Comparison of ENCODE assay signal across 9 mouse cellular contexts in the genomic region with DNA sequence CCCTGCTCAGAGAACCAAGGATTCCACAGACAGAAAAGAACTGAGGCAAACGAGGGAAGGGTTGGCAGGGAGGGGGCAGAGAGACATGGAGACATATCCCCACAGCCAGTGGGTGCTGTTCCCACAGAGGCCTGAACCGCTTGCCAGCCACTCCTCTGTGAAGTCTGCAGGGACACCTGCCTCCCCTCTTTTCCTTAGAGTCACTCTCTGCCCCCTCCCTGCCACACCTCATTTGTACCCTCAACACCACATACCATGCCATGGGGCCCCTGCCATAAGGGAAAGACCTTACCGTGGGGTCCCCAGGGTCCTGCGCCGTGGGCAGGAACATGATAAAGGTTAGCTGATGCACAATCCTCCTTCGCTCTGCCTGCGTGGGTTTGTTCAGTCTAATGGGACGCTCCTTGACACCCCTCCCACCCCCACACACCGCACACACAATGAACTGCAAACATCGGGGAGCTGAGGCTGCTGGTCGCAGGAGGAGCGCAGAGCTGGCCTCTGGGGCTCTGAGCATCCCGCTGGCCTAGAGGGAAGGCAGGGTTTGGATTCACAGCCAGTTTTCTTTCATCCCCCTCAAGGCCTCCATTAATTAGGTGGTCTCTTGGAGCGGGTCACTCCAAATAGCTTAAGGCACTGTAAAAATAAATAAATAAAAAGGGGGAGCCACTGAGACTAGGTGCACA. TPM values are rescaled to one million over a fixed set of nuclear protein-coding genes. Genes with fewer than 3 reads are reported as not detected.
DNase-seq lines count a peak whose midpoint lies in the region; ATAC-seq and TF ChIP-seq lines count a peak whose summit lies in the region.
"Had no signal": no experiment of that assay in that cellular context is flagged by ENCODE, and none has a peak within 500 bp of the region (broad histone marks: within the 10 kb centered on the region; RNA-seq: fewer than 3 reads in every experiment).

No protein-coding gene starts in this region.

- peak overlapping the region; percentile 33 for H3K4me2 ChIP-seq in liver, embryonic 11.5 days
- H3K4me2 ChIP-seq in liver, postnatal 0 days (ENCODE audit: low read depth, low read length): no peak overlapping the region
- no peak overlapping the region for H3K4me2 ChIP-seq in intestine, postnatal 0 days (replicated peaks; ENCODE audit: low read depth)
- H3K4me2 ChIP-seq in lung, postnatal 0 days (replicated peaks; ENCODE audit: low read depth, low read length): no peak overlapping the region

- DNase-seq in cerebellum, adult 9-11 months: peak; percentile 50
- DNase-seq in cerebellum, adult 9-10 months: no peak
- no peak for DNase-seq in liver, embryonic 11.5 days (ENCODE audit: low spot score)
- DNase-seq in liver, postnatal 0 days: no peak
- peak; percentile 49 for DNase-seq in retina, postnatal 1 day
- DNase-seq in thymus, adult 2 months: no peak
- no peak for DNase-seq in lung, postnatal 0 days (ENCODE audit: low spot score)

- H3K4me3 ChIP-seq in liver, embryonic 11.5 days (ENCODE audit: low read depth, low read length): no peak overlapping the region
- no peak overlapping the region for H3K4me3 ChIP-seq in liver, postnatal 0 days (ENCODE audit: low read depth, low read length)
- no peak overlapping the region for H3K4me3 ChIP-seq in intestine, postnatal 0 days (ENCODE audit: low read depth, low read length)
- no peak overlapping the region for H3K4me3 ChIP-seq in thymus, adult 2 months (ENCODE audit: control insufficient read depth, insufficient read depth, low read length)
- no peak overlapping the region for H3K4me3 ChIP-seq in lung, postnatal 0 days (ENCODE audit: low read depth, low read length)

- H3K9ac ChIP-seq in liver, embryonic 11.5 days (ENCODE audit: low read depth, low read length): no peak overlapping the region
- H3K9ac ChIP-seq in liver, postnatal 0 days (replicated peaks): no peak overlapping the region
- H3K9ac ChIP-seq in intestine, postnatal 0 days (ENCODE audit: low read depth, low read length): no peak overlapping the region
- no peak overlapping the region for H3K9ac ChIP-seq in lung, postnatal 0 days (replicated peaks; ENCODE audit: low read depth)

- H3K4me1 ChIP-seq in liver, embryonic 11.5 days (replicated peaks; ENCODE audit: control insufficient read depth, insufficient read depth, low read length): peaks cover 30% of the 10 kb centered on the region
- peaks cover 22% of the 10 kb centered on the region for H3K4me1 ChIP-seq in liver, postnatal 0 days (ENCODE audit: insufficient read depth)
- 0 out of 2 replicates have a peak, but pooled peaks cover 3% of the 10 kb centered on the region for H3K4me1 ChIP-seq in intestine, postnatal 0 days (replicated peaks; ENCODE audit: control insufficient read depth, insufficient read depth, low read length)
- no peaks in the 10 kb centered on the region for H3K4me1 ChIP-seq in thymus, adult 2 months (replicated peaks; ENCODE audit: control insufficient read depth, insufficient read depth, low read length)
- peaks cover 18% of the 10 kb centered on the region; the same call in 1 of the 2 replicates for H3K4me1 ChIP-seq in lung, postnatal 0 days (ENCODE audit: insufficient read depth, low read depth, low read length)

- H3K36me3 ChIP-seq in liver, embryonic 11.5 days (ENCODE audit: control insufficient read depth, insufficient read depth, low read length): no peaks in the 10 kb centered on the region
- H3K36me3 ChIP-seq in liver, postnatal 0 days (replicated peaks; ENCODE audit: insufficient read depth, low read length): no peaks in the 10 kb centered on the region
- no peaks in the 10 kb centered on the region for H3K36me3 ChIP-seq in intestine, postnatal 0 days (ENCODE audit: control insufficient read depth, insufficient read depth)
- no peaks in the 10 kb centered on the region for H3K36me3 ChIP-seq in thymus, adult 2 months (ENCODE audit: control insufficient read depth, insufficient read depth, low read length)
- no peaks in the 10 kb centered on the region for H3K36me3 ChIP-seq in lung, postnatal 0 days (ENCODE audit: insufficient read depth, low read length)

- H3K27ac ChIP-seq in liver, embryonic 11.5 days (ENCODE audit: low read depth, low read length): no peak overlapping the region
- H3K27ac ChIP-seq in liver, postnatal 0 days (ENCODE audit: low read depth): no peak overlapping the region
- no peak overlapping the region for H3K27ac ChIP-seq in intestine, postnatal 0 days (ENCODE audit: low read depth, low read length)
- no peak overlapping the region for H3K27ac ChIP-seq in thymus, adult 2 months (ENCODE audit: control insufficient read depth, insufficient read depth, low read length)
- no peak overlapping the region for H3K27ac ChIP-seq in lung, postnatal 0 days (ENCODE audit: low read length)

- no peak for TF ChIP-seq POLR2A in thymus, adult 2 months (IDR thresholded peaks at IDR 0.05; ENCODE audit: control insufficient read depth, extremely low read depth, insufficient read depth, low read length, poor library complexity)

- ATAC-seq in liver, embryonic 11.5 days (replicated peaks; ENCODE audit: low FRiP score): no peak
- ATAC-seq in liver, postnatal 0 days: no peak
- ATAC-seq in intestine, postnatal 0 days: no peak
- ATAC-seq in lung, postnatal 0 days: no peak

- H3K9me3 ChIP-seq in liver, embryonic 11.5 days (ENCODE audit: control insufficient read depth, low read length): no peaks in the 10 kb centered on the region
- no peaks in the 10 kb centered on the region for H3K9me3 ChIP-seq in liver, postnatal 0 days (ENCODE audit: low read length)
- H3K9me3 ChIP-seq in intestine, postnatal 0 days (ENCODE audit: control insufficient read depth): no peaks in the 10 kb centered on the region
- H3K9me3 ChIP-seq in lung, postnatal 0 days (ENCODE audit: low read length): no peaks in the 10 kb centered on the region

- 33% methylated on average over 14 of the region's 14 CpGs for WGBS in liver, embryonic 11.5 days
- 53% methylated on average over 14 of the region's 14 CpGs for WGBS in liver, postnatal 0 days (ENCODE audit: insufficient replicate concordance)
- WGBS in intestine, postnatal 0 days: 48% methylated on average over 14 of the region's 14 CpGs
- WGBS in thymus, adult 2 months: 84% methylated on average over 14 of the region's 14 CpGs
- WGBS in lung, postnatal 0 days: 25% methylated on average over 14 of the region's 14 CpGs

- peaks cover 86% of the 10 kb centered on the region for H3K27me3 ChIP-seq in liver, embryonic 11.5 days (replicated peaks; ENCODE audit: control insufficient read depth, insufficient read depth, low read length)
- H3K27me3 ChIP-seq in liver, postnatal 0 days (ENCODE audit: insufficient read depth, low read length): peaks cover 65% of the 10 kb centered on the region
- peaks cover 4% of the 10 kb centered on the region for H3K27me3 ChIP-seq in intestine, postnatal 0 days (replicated peaks; ENCODE audit: control insufficient read depth, insufficient read depth, low read length)
- H3K27me3 ChIP-seq in thymus, adult 2 months (ENCODE audit: control insufficient read depth, insufficient read depth, low read length): peaks cover 28% of the 10 kb centered on the region
- no peaks in the 10 kb centered on the region for H3K27me3 ChIP-seq in lung, postnatal 0 days (replicated peaks; ENCODE audit: insufficient read depth, low read length)

- no peak for TF ChIP-seq EP300 in liver, postnatal 0 days (IDR thresholded peaks at IDR 0.05; ENCODE audit: low read depth)
- no peak for TF ChIP-seq EP300 in lung, postnatal 0 days (IDR thresholded peaks at IDR 0.05)

- TF ChIP-seq CTCF in liver, postnatal 0 days (IDR thresholded peaks at IDR 0.05; ENCODE audit: low read depth): no peak
- TF ChIP-seq CTCF in intestine, postnatal 0 days (IDR thresholded peaks at IDR 0.05; ENCODE audit: low read depth): peak; percentile 15; the same call in 1 of the 2 replicates
- no peak for TF ChIP-seq CTCF in thymus, adult 2 months (IDR thresholded peaks at IDR 0.05; ENCODE audit: borderline replicate concordance, control insufficient read depth, extremely low read depth, insufficient read depth, low read length, poor library complexity)
- no peak for TF ChIP-seq CTCF in lung, postnatal 0 days (IDR thresholded peaks at IDR 0.05)

RNA-seq across cellular contexts. Expression of a gene that starts 18.1 kb away (rescaled TPM):
- polyA plus RNA-seq in liver, embryonic 11.5 days (2014; fragmentation: Nextera tagmentation; extraction: Ambion mirVana): 13.6 and 15.2 TPM in 2 replicates
- 0.80 and 0.84 TPM in 2 replicates for polyA plus RNA-seq in liver, postnatal 0 days (2015; fragmentation: Nextera tagmentation; extraction: Ambion mirVana)
- 6.6 and 6.8 TPM in 2 replicates for polyA plus RNA-seq in intestine, postnatal 0 days (2015; fragmentation: Nextera tagmentation; extraction: Ambion mirVana)
- polyA plus RNA-seq in thymus, adult 2 months (2012; rRNA removed): 3.7 and 6.1 TPM in 2 replicates
- polyA plus RNA-seq in lung, postnatal 0 days (2015; fragmentation: Nextera tagmentation; extraction: Ambion mirVana): 8.0 and 12.1 TPM in 2 replicates

RNA-seq across cellular contexts. Expression of a gene that starts 19.6 kb away (rescaled TPM):
- 14.6 TPM in 2 replicates for polyA plus RNA-seq in liver, embryonic 11.5 days (2014; fragmentation: Nextera tagmentation; extraction: Ambion mirVana)
- 13.8 and 15.9 TPM in 2 replicates for polyA plus RNA-seq in liver, postnatal 0 days (2015; fragmentation: Nextera tagmentation; extraction: Ambion mirVana)
- polyA plus RNA-seq in intestine, postnatal 0 days (2015; fragmentation: Nextera tagmentation; extraction: Ambion mirVana): 23.5 and 24.4 TPM in 2 replicates
- 53.5 and 55.5 TPM in 2 replicates for polyA plus RNA-seq in thymus, adult 2 months (2012; rRNA removed)
- polyA plus RNA-seq in lung, postnatal 0 days (2015; fragmentation: Nextera tagmentation; extraction: Ambion mirVana): 18.3 and 22.5 TPM in 2 replicates

RNA-seq across cellular contexts. Expression of a gene that starts 28.9 kb away (rescaled TPM):
- 122 and 144 TPM in 2 replicates for polyA plus RNA-seq in liver, embryonic 11.5 days (2014; fragmentation: Nextera tagmentation; extraction: Ambion mirVana)
- 24.9 and 26.4 TPM in 2 replicates for polyA plus RNA-seq in liver, postnatal 0 days (2015; fragmentation: Nextera tagmentation; extraction: Ambion mirVana)
- polyA plus RNA-seq in intestine, postnatal 0 days (2015; fragmentation: Nextera tagmentation; extraction: Ambion mirVana): 40.1 and 40.5 TPM in 2 replicates
- polyA plus RNA-seq in thymus, adult 2 months (2012; rRNA removed): 117 and 121 TPM in 2 replicates
- 47.7 TPM in 2 replicates for polyA plus RNA-seq in lung, postnatal 0 days (2015; fragmentation: Nextera tagmentation; extraction: Ambion mirVana)

RNA-seq across cellular contexts. Expression of a gene that starts 49.5 kb away (rescaled TPM):
- polyA plus RNA-seq in liver, embryonic 11.5 days (2014; fragmentation: Nextera tagmentation; extraction: Ambion mirVana): 0.18 TPM in 1 of 2 replicates, not detected in the other
- polyA plus RNA-seq in liver, postnatal 0 days (2015; fragmentation: Nextera tagmentation; extraction: Ambion mirVana): not detected in 2 replicates
- polyA plus RNA-seq in intestine, postnatal 0 days (2015; fragmentation: Nextera tagmentation; extraction: Ambion mirVana): not detected in 2 replicates
- not detected in 2 replicates for polyA plus RNA-seq in thymus, adult 2 months (2012; rRNA removed)
- not detected in 2 replicates for polyA plus RNA-seq in lung, postnatal 0 days (2015; fragmentation: Nextera tagmentation; extraction: Ambion mirVana)
- polyA plus RNA-seq: large intestine, adult 2 months had no signal

Comparison
In these comparisons a context has a peak if more than half of its experiments do, and no peak if none do; other contexts are left out.
1. DNase-seq: peak in cerebellum, adult 9-11 months (single experiment) and retina, postnatal 1 day (single experiment); none in cerebellum, adult 9-10 months (single experiment), liver, embryonic 11.5 days (single experiment), liver, postnatal 0 days (single experiment), thymus, adult 2 months (single experiment) and lung, postnatal 0 days (single experiment).